Mouse (Mus musculus): ENCODE measurements around the gene Ect2. TPM values are rescaled to one million over a fixed set of nuclear protein-coding genes. Genes with fewer than 3 reads are reported as not detected.

The Ect2 gene
- polyA plus RNA-seq, 1 experiment from 2014 or later = 99.1 TPM

- H3K4me1 ChIP-seq = no peaks in the 10 kb centered on the region
- H3K4me2 ChIP-seq = no peak overlapping the region
- no peaks in the 10 kb centered on the region for H3K27me3 ChIP-seq
- H3K27ac ChIP-seq = no peak overlapping the region
- H3K9me3 ChIP-seq = no peaks in the 10 kb centered on the region
- ATAC-seq (ENCODE audit: low FRiP score) = no peak
- WGBS = 98% methylated on average over 6 of the region's 6 CpGs
- H3K9ac ChIP-seq = no peak overlapping the region
- H3K4me3 ChIP-seq (replicated peaks) = no peak overlapping the region
- H3K36me3 ChIP-seq (replicated peaks) = peaks cover 28% of the 10 kb centered on the region
Measured at GRCm38 (mm10) chr3:27086221-27086620, 67.5 kb downstream of the Ect2 start.

- no peaks in the 10 kb centered on the region for H3K27me3 ChIP-seq
- no peaks in the 10 kb centered on the region for H3K9me3 ChIP-seq
- H3K4me2 ChIP-seq = no peak overlapping the region
- no peak for ATAC-seq (ENCODE audit: low FRiP score)
- H3K27ac ChIP-seq = no peak overlapping the region
- WGBS = 89% methylated on average over 13 of the region's 13 CpGs
- no peak overlapping the region for H3K4me3 ChIP-seq (replicated peaks)
- peaks cover 12% of the 10 kb centered on the region for H3K36me3 ChIP-seq (replicated peaks)
- no peaks in the 10 kb centered on the region for H3K4me1 ChIP-seq
- no peak overlapping the region for H3K9ac ChIP-seq
Measured at GRCm38 (mm10) chr3:27081229-27082060, 72.2 kb downstream of the Ect2 start.

GRCm38 (mm10) chr3:27080061-27080770 is 73.5 kb downstream of the Ect2 start:
- H3K4me3 ChIP-seq (replicated peaks) = no peak overlapping the region
- no peak for ATAC-seq (ENCODE audit: low FRiP score)
- H3K4me1 ChIP-seq = no peaks in the 10 kb centered on the region
- H3K4me2 ChIP-seq = no peak overlapping the region
- no peaks in the 10 kb centered on the region for H3K9me3 ChIP-seq
- 78% methylated on average over 7 of the region's 7 CpGs for WGBS
- H3K27ac ChIP-seq = no peak overlapping the region
- H3K36me3 ChIP-seq (replicated peaks) = 0 out of 2 replicates have a peak, but pooled peaks cover 5% of the 10 kb centered on the region
- H3K9ac ChIP-seq = no peak overlapping the region
- H3K27me3 ChIP-seq = no peaks in the 10 kb centered on the region

GRCm38 (mm10) chr3:27073884-27074283 is 79.8 kb downstream of the Ect2 start:
- Histone ChIP-seq H3K4me3 (replicated peaks) (no peak overlapping the region), H3K9me3 (no peaks in the 10 kb centered on the region), H3K36me3 (replicated peaks) (no peaks in the 10 kb centered on the region), H3K4me1 (no peaks in the 10 kb centered on the region), H3K27ac (no peak overlapping the region), H3K4me2 (no peak overlapping the region), H3K27me3 (no peaks in the 10 kb centered on the region), H3K9ac (no peak overlapping the region)
- WGBS = 93% methylated on average over 2 of the region's 2 CpGs
- ATAC-seq (ENCODE audit: low FRiP score) = no peak

- Histone ChIP-seq H3K9ac (no peak overlapping the region), H3K27ac (no peak overlapping the region), H3K9me3 (no peaks in the 10 kb centered on the region), H3K36me3 (replicated peaks) (no peaks in the 10 kb centered on the region), H3K4me1 (no peaks in the 10 kb centered on the region), H3K27me3 (no peaks in the 10 kb centered on the region), H3K4me2 (no peak overlapping the region), H3K4me3 (replicated peaks) (no peak overlapping the region)
- no peak for ATAC-seq (ENCODE audit: low FRiP score)
- WGBS = 92% methylated on average over 4 of the region's 4 CpGs
Measured at GRCm38 (mm10) chr3:27071706-27072105, 82.0 kb downstream of the Ect2 start.

- Histone ChIP-seq H3K4me1 (no peaks in the 10 kb centered on the region), H3K36me3 (replicated peaks) (no peaks in the 10 kb centered on the region), H3K4me3 (replicated peaks) (no peak overlapping the region), H3K27ac (no peak overlapping the region), H3K27me3 (no peaks in the 10 kb centered on the region), H3K9ac (no peak overlapping the region), H3K4me2 (no peak overlapping the region), H3K9me3 (no peaks in the 10 kb centered on the region)
- no peak for ATAC-seq (ENCODE audit: low FRiP score)
- WGBS = 89% methylated on average over 9 of the region's 9 CpGs
Measured at GRCm38 (mm10) chr3:27070340-27070739, 83.3 kb downstream of the Ect2 start.

- Histone ChIP-seq H3K4me3 (replicated peaks) (no peak overlapping the region), H3K9me3 (no peaks in the 10 kb centered on the region)
Measured at GRCm38 (mm10) chr3:27067206-27067605, 86.5 kb downstream of the Ect2 start.

GRCm38 (mm10) chr3:27064886-27065285 is 88.8 kb downstream of the Ect2 start:
- Histone ChIP-seq H3K4me1 (peaks cover 5% of the 10 kb centered on the region; the same call in 1 of the 2 replicates), H3K9me3 (no peaks in the 10 kb centered on the region), H3K9ac (no peak overlapping the region), H3K36me3 (replicated peaks) (no peaks in the 10 kb centered on the region), H3K4me2 (no peak overlapping the region), H3K27me3 (no peaks in the 10 kb centered on the region), H3K27ac (no peak overlapping the region), H3K4me3 (replicated peaks) (no peak overlapping the region)
- 95% methylated on average over 2 of the region's 2 CpGs for WGBS
- ATAC-seq (ENCODE audit: low FRiP score) = no peak

More at GRCm38 (mm10) chr3:27067206-27067605, 86.5 kb downstream of the Ect2 start:
- no peaks in the 10 kb centered on the region for H3K27me3 ChIP-seq
- no peak overlapping the region for H3K4me2 ChIP-seq
- H3K36me3 ChIP-seq (replicated peaks) = no peaks in the 10 kb centered on the region
- no peaks in the 10 kb centered on the region for H3K4me1 ChIP-seq
- H3K9ac ChIP-seq = no peak overlapping the region
- no peak for ATAC-seq (ENCODE audit: low FRiP score)
- H3K27ac ChIP-seq = no peak overlapping the region

GRCm38 (mm10) chr3:27063399-27064260 is 90.0 kb downstream of the Ect2 start:
- no peak overlapping the region for H3K4me2 ChIP-seq
- WGBS = 67% methylated on average over 11 of the region's 11 CpGs
- ATAC-seq (ENCODE audit: low FRiP score) = no peak
- H3K27ac ChIP-seq = no peak overlapping the region
- H3K4me3 ChIP-seq (replicated peaks) = no peak overlapping the region
- H3K27me3 ChIP-seq = no peaks in the 10 kb centered on the region
- no peaks in the 10 kb centered on the region for H3K36me3 ChIP-seq (replicated peaks)
- peaks cover 11% of the 10 kb centered on the region; the same call in 1 of the 2 replicates for H3K4me1 ChIP-seq
- H3K9ac ChIP-seq = no peak overlapping the region
- H3K9me3 ChIP-seq = no peaks in the 10 kb centered on the region

GRCm38 (mm10) chr3:27060441-27060840 is 93.2 kb downstream of the Ect2 start:
- Histone ChIP-seq H3K27me3 (no peaks in the 10 kb centered on the region), H3K4me3 (replicated peaks) (no peak overlapping the region), H3K27ac (no peak overlapping the region), H3K36me3 (replicated peaks) (no peaks in the 10 kb centered on the region), H3K9me3 (no peaks in the 10 kb centered on the region; the same call in 1 of the 2 replicates), H3K9ac (no peak overlapping the region), H3K4me2 (peak overlapping the region; percentile 30; the same call in 1 of the 2 replicates), H3K4me1 (peaks cover 11% of the 10 kb centered on the region; the same call in 1 of the 2 replicates)
- 85% methylated on average over 12 of the region's 12 CpGs for WGBS
- ATAC-seq (ENCODE audit: low FRiP score) = no peak; the same call in 1 of the 2 replicates

GRCm38 (mm10) chr3:27059529-27060322 is 94.0 kb downstream of the Ect2 start:
- ATAC-seq (ENCODE audit: low FRiP score) = peak; percentile 70
- H3K27me3 ChIP-seq = no peaks in the 10 kb centered on the region
- H3K9me3 ChIP-seq = no peaks in the 10 kb centered on the region; the same call in 1 of the 2 replicates
- H3K27ac ChIP-seq = no peak overlapping the region
- no peaks in the 10 kb centered on the region for H3K36me3 ChIP-seq (replicated peaks)
- 31% methylated on average over 12 of the region's 12 CpGs for WGBS
- no peak overlapping the region for H3K4me3 ChIP-seq (replicated peaks)
- peaks cover 11% of the 10 kb centered on the region; the same call in 1 of the 2 replicates for H3K4me1 ChIP-seq
- no peak overlapping the region for H3K9ac ChIP-seq
- peak overlapping the region; percentile 30 for H3K4me2 ChIP-seq

All from forebrain, embryonic 12.5 days (tissue).